Mouse (Mus musculus) MEL (cell line): Measurements from ENCODE around the gene Gm9376. TPM values are rescaled to one million over a fixed set of nuclear protein-coding genes. Genes with fewer than 3 reads are reported as not detected.
A peak's percentile ranks its signal among the peaks of the same experiment; 100 is the strongest.

Source experiments
- DNase-seq: peaks from one replicate; pipeline ENCODE4 v3.0.0; 2011; ENCODE audit warnings: low read depth, low spot score
- H3K27ac ChIP-seq: 2 replicates; pipeline ENCODE4 v1.5.1; 2012; ENCODE audit warnings: low read depth, mild to moderate bottlenecking, control low read depth, low read length, moderate library complexity; ENCODE audit not compliant: control insufficient read depth
- H3K27me3 ChIP-seq, 2 experiments: fragments of 150-350 bp in 1 of 2; sonication (generic) in 1 of 2; 2 replicates each; pipeline ENCODE4 v1.6.1; 2012; ENCODE audit warnings: low read length in 2 of 2, mild to moderate bottlenecking in 2 of 2, improper control_type of control experiment in 1 of 2, moderate library complexity in 1 of 2; ENCODE audit not compliant: insufficient read depth in 2 of 2, control insufficient read depth in 1 of 2
- H3K36me3 ChIP-seq, 2 experiments: 2 replicates each; pipeline ENCODE4 v1.6.1; 2012 to 2014; ENCODE audit warnings: low read length in 2 of 2, improper control_type of control experiment in 1 of 2, inconsistent platforms in 1 of 2, mild to moderate bottlenecking in 1 of 2; ENCODE audit not compliant: insufficient read depth in 2 of 2, control insufficient read depth in 1 of 2
- H3K4me1 ChIP-seq, 2 experiments: fragments of 150-350 bp in 1 of 2; sonication (generic) in 1 of 2; 2 replicates each; pipeline ENCODE4 v1.6.1; 2012; ENCODE audit warnings: low read length in 2 of 2, improper control_type of control experiment in 1 of 2, mild to moderate bottlenecking in 1 of 2; ENCODE audit not compliant: insufficient read depth in 2 of 2, control insufficient read depth in 1 of 2
- H3K4me3 ChIP-seq, 2 experiments: fragments of 150-350 bp in 1 of 2; sonication (generic) in 1 of 2; 2 replicates each; pipeline ENCODE4 v1.5.1; 2012; ENCODE audit warnings: low read depth in 2 of 2, low read length in 2 of 2, mild to moderate bottlenecking in 2 of 2, moderate library complexity in 2 of 2, control low read depth in 1 of 2, improper control_type of control experiment in 1 of 2; ENCODE audit not compliant: control insufficient read depth in 1 of 2, insufficient read depth in 1 of 2
- H3K79me2 ChIP-seq: 2 replicates; pipeline ENCODE4 v1.6.1; 2012; ENCODE audit warnings: mild to moderate bottlenecking, low read length, moderate library complexity; ENCODE audit not compliant: control insufficient read depth, poor library complexity, insufficient read depth
- H3K9ac ChIP-seq: 2 replicates; pipeline ENCODE4 v1.6.1; 2012; ENCODE audit warnings: low read depth, mild to moderate bottlenecking, control low read depth, low read length, moderate library complexity; ENCODE audit not compliant: control insufficient read depth, poor library complexity, severe bottlenecking
- H3K9me3 ChIP-seq: fragments of 150-350 bp; sonication (generic); replicated peaks from 2 replicates; pipeline ENCODE4 v1.6.1; 2012; ENCODE audit warnings: mild to moderate bottlenecking, low read length, improper control_type of control experiment, moderate library complexity; ENCODE audit not compliant: insufficient read depth
- BHLHE40 ChIP-seq: IDR thresholded peaks from 2 replicates; pipeline ENCODE4 v1.6.1; 2012; ENCODE audit warnings: low read depth, mild to moderate bottlenecking, inconsistent platforms, low read length, improper control_type of control experiment, borderline replicate concordance
- CHD1 ChIP-seq: IDR thresholded peaks from 2 replicates; pipeline ENCODE4 v1.6.1; 2012; ENCODE audit warnings: low read depth, mild to moderate bottlenecking, inconsistent platforms, low read length, improper control_type of control experiment
- CHD2 ChIP-seq: IDR thresholded peaks from 2 replicates; pipeline ENCODE4 v1.6.1; 2011; ENCODE audit warnings: low read length, improper control_type of control experiment
- CTCF ChIP-seq, 3 experiments: IDR thresholded peaks in 2 of 3; conservative IDR thresholded peaks in 1 of 3; 2 replicates each; pipeline ENCODE4 v1.5.1; 2011 to 2012; ENCODE audit warnings: low read length in 3 of 3, low read depth in 2 of 3, mild to moderate bottlenecking in 2 of 3, improper control_type of control experiment in 1 of 3, inconsistent platforms in 1 of 3, mixed read lengths in 1 of 3, moderate library complexity in 1 of 3; ENCODE audit not compliant: control insufficient read depth in 1 of 3, insufficient read depth in 1 of 3, poor library complexity in 1 of 3, severe bottlenecking in 1 of 3
- EP300 ChIP-seq, 2 experiments: IDR thresholded peaks; 2 replicates each; pipeline ENCODE4 v1.6.1; 2011; ENCODE audit warnings: improper control_type of control experiment in 2 of 2, low read length in 2 of 2, low read depth in 1 of 2, mild to moderate bottlenecking in 1 of 2
- HCFC1 ChIP-seq: IDR thresholded peaks from 2 replicates; pipeline ENCODE4 v1.6.1; 2012; ENCODE audit warnings: low read depth, mild to moderate bottlenecking, inconsistent platforms, low read length, improper control_type of control experiment, moderate library complexity
- MAFK ChIP-seq: IDR thresholded peaks from 2 replicates; pipeline ENCODE4 v1.6.1; 2011; ENCODE audit warnings: low read depth, mild to moderate bottlenecking, low read length, improper control_type of control experiment, borderline replicate concordance
- MAX ChIP-seq: IDR thresholded peaks from 2 replicates; pipeline ENCODE4 v1.6.1; 2011; ENCODE audit warnings: low read length, improper control_type of control experiment
- MEF2A ChIP-seq: IDR thresholded peaks from 2 replicates; pipeline ENCODE4 v1.6.1; 2014; ENCODE audit warnings: low read depth, mild to moderate bottlenecking, inconsistent platforms, low read length, improper control_type of control experiment; ENCODE audit not compliant: poor library complexity, insufficient replicate concordance, severe bottlenecking; ENCODE audit errors: extremely low read depth
- NELFE ChIP-seq: IDR thresholded peaks from 2 replicates; pipeline ENCODE4 v1.6.1; 2011; ENCODE audit warnings: low read depth, low read length, improper control_type of control experiment
- POLR2AphosphoS2 ChIP-seq: IDR thresholded peaks from 2 replicates; pipeline ENCODE4 v1.6.1; 2011; ENCODE audit warnings: low read length, improper control_type of control experiment
- POLR2AphosphoS5 ChIP-seq: IDR thresholded peaks from 2 replicates; pipeline ENCODE4 v1.6.1; 2012; ENCODE audit warnings: low read depth, borderline replicate concordance, mild to moderate bottlenecking, inconsistent platforms, low read length, moderate library complexity, mixed read lengths
- RAD21 ChIP-seq: IDR thresholded peaks from 2 replicates; pipeline ENCODE4 v1.6.1; 2011; ENCODE audit warnings: mild to moderate bottlenecking, low read depth, low read length, improper control_type of control experiment
- SMC3 ChIP-seq: IDR thresholded peaks from 2 replicates; pipeline ENCODE4 v1.6.1; 2011; ENCODE audit warnings: low read depth, low read length, improper control_type of control experiment
- TCF12 ChIP-seq: IDR thresholded peaks from 2 replicates; pipeline ENCODE4 v1.6.1; 2014; ENCODE audit warnings: low read depth, mild to moderate bottlenecking, inconsistent platforms, low read length, improper control_type of control experiment, moderate library complexity
- USF1 ChIP-seq: IDR thresholded peaks from 2 replicates; pipeline ENCODE4 v1.6.1; 2014; ENCODE audit warnings: low read depth, mild to moderate bottlenecking, inconsistent platforms, low read length, improper control_type of control experiment, moderate library complexity
- ZC3H11A ChIP-seq: IDR thresholded peaks from 2 replicates; pipeline ENCODE4 v1.6.1; 2012; ENCODE audit warnings: low read depth, mild to moderate bottlenecking, inconsistent platforms, low read length, improper control_type of control experiment
- ZKSCAN1 ChIP-seq: IDR thresholded peaks from 2 replicates; pipeline ENCODE4 v1.6.1; 2012; ENCODE audit warnings: low read depth, mild to moderate bottlenecking, inconsistent platforms, low read length, improper control_type of control experiment, moderate library complexity
- ZMIZ1 ChIP-seq: IDR thresholded peaks from 2 replicates; pipeline ENCODE4 v1.6.1; 2012; ENCODE audit warnings: low read depth, mild to moderate bottlenecking, inconsistent platforms, low read length, improper control_type of control experiment, moderate library complexity
- ZNF384 ChIP-seq: IDR thresholded peaks from 2 replicates; pipeline ENCODE4 v1.6.1; 2012; ENCODE audit warnings: low read depth, mild to moderate bottlenecking, inconsistent platforms, low read length, improper control_type of control experiment
- polyA plus RNA-seq, 2 experiments: library from polyadenylated mRNA; stranded (reverse) in 1 of 2; unstranded in 1 of 2; fragments of >175 nt in 1 of 2; fragments of >200 nt in 1 of 2; gene quantifications; 2 replicates each; pipeline versions ENCODE4 v1.2.1 to v1.2.4; 2012; ENCODE audit warnings: low replicate concordance in 2 of 2, low read depth in 1 of 2; ENCODE audit not compliant: insufficient read length in 2 of 2, insufficient read depth in 1 of 2, missing spikeins in 1 of 2
- total RNA-seq: library from RNA; depleted of rRNA; stranded (reverse); fragments of 300-350 nt; gene quantifications from 2 replicates; pipeline ENCODE4 v1.2.3, GENCODE M21; 2012; rRNA removed

Gm9376 gene
- total RNA-seq (not detected in 2 replicates), polyA plus RNA-seq (not detected)

- Histone ChIP-seq H3K27ac (no peak within 1 kb of the TSS), H3K79me2 (no peaks in the 10 kb centered on the region), H3K4me3 (no peak within 1 kb of the TSS), H3K4me1 (no peaks in the 10 kb centered on the region), H3K36me3 (no peaks in the 10 kb centered on the region), H3K9me3 (no peaks in the 10 kb centered on the region), H3K9ac (no peak within 1 kb of the TSS), H3K27me3 (no peaks in the 10 kb centered on the region)
- TF ChIP-seq POLR2AphosphoS5 = no peak
- no peak for TF ChIP-seq USF1
- no peak for TF ChIP-seq ZC3H11A
- no peak for TF ChIP-seq HCFC1
- TF ChIP-seq EP300 (IDR thresholded peaks at IDR 0.05; ENCODE audit: low read depth in 1 of 2, low read length in 2 of 2) = no peak
- no peak for TF ChIP-seq POLR2AphosphoS2
- no peak for TF ChIP-seq NELFE
- TF ChIP-seq CHD1 = no peak
- no peak for TF ChIP-seq ZNF384
- DNase-seq = no peak
These were observed at the start of gene Gm9376 for GRCm38 (mm10) chr14:118266660-118267059. Gene Gm9376 (plus strand): TSS chr14:118266960.

GRCm38 (mm10) chr14:118220885-118221284, 45.9 kb upstream of the Gm9376 start:
- Histone ChIP-seq H3K9ac (no peak overlapping the region), H3K4me3 (no peak overlapping the region), H3K27me3 (peaks cover 0 to 2% of the 10 kb centered on the region in 2 experiments; a peak in 1 of 4 replicates), H3K36me3 (no peaks in the 10 kb centered on the region), H3K4me1 (no peaks in the 10 kb centered on the region), H3K79me2 (no peaks in the 10 kb centered on the region), H3K9me3 (no peaks in the 10 kb centered on the region), H3K27ac (no peak overlapping the region)
- TF ChIP-seq ZKSCAN1 (no peak), CTCF (IDR thresholded peaks at IDR 0.05 in 2 of 3, conservative IDR thresholded peaks at IDR 0.05 in 1 of 3; ENCODE audit: control insufficient read depth in 1 of 3, insufficient read depth in 1 of 3, low read depth in 2 of 3, low read length in 3 of 3, poor library complexity in 1 of 3, severe bottlenecking in 1 of 3) (peak in 1 of 3 experiments; percentile 54; a peak in 3 of 6 replicates), USF1 (no peak), ZMIZ1 (no peak), MEF2A (no peak), ZC3H11A (peak; percentile 38; the same call in 1 of the 2 replicates), MAX (no peak), HCFC1 (no peak), RAD21 (peak; percentile 63), CHD2 (no peak), SMC3 (peak; percentile 64), POLR2AphosphoS5 (no peak), TCF12 (no peak), MAFK (no peak), BHLHE40 (no peak), ZNF384 (no peak)
- peak; percentile 36 for DNase-seq
